ENCODE assay signal across 33 mouse cellular contexts in the genomic region with DNA sequence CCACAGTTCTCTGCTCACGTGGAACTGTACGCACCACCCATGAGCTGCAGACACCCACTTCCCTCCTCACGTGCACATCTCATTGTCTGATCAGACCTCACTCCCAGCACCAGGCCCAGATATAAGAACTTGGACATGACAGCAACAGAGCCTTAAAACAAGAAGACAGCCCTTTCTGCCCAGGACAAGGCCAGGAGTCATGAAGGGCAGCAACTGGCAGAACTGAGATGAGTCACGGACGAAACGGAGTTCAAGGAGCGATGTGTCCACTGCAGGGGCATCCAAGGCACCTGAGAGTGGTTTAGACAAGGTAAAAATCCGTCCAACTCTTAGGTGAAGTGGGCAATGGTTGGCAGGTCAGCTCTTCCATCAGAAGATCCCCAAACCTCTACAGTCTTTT. TPM values are rescaled to one million over a fixed set of nuclear protein-coding genes. Genes with fewer than 3 reads are reported as not detected.
"Had no signal": no experiment of that assay in that cellular context is flagged by ENCODE, and none has a peak within 500 bp of the region (broad histone marks: within the 10 kb centered on the region; RNA-seq: fewer than 3 reads in every experiment).

No protein-coding gene starts in this region.

- DNase-seq: left cerebral cortex, postnatal 4 days; liver; liver, embryonic 13.5 days; liver, postnatal 0 days; lung, adult 18-20 months; lung, adult 2 months; lung, embryonic 14.5 days; lung, postnatal 10 days; lung, postnatal 14 days; lung, postnatal 36 days; lung, postnatal 4 days; midbrain, embryonic 14.5 days had no signal

- H3K27me3 ChIP-seq: limb, embryonic 12.5 days; limb, embryonic 13.5 days; limb, embryonic 15.5 days; liver, embryonic 12.5 days; liver, embryonic 13.5 days; liver, embryonic 15.5 days; lung, embryonic 15.5 days; midbrain, embryonic 12.5 days; midbrain, embryonic 13.5 days; midbrain, embryonic 15.5 days; neural tube, embryonic 12.5 days; neural tube, embryonic 13.5 days had no signal

- ATAC-seq: liver, embryonic 12.5 days; liver, postnatal 0 days; lung, postnatal 0 days; midbrain, embryonic 13.5 days; midbrain, embryonic 15.5 days; midbrain, embryonic 16.5 days had no signal

- H3K4me3 ChIP-seq: limb, embryonic 10.5 days; limb, embryonic 12.5 days; limb, embryonic 13.5 days; limb, embryonic 15.5 days; liver, embryonic 12.5 days; liver, embryonic 13.5 days; liver, embryonic 15.5 days; lung, embryonic 15.5 days; midbrain, embryonic 10.5 days; midbrain, embryonic 12.5 days; midbrain, embryonic 13.5 days; midbrain, embryonic 15.5 days; myocyte; neural tube, embryonic 12.5 days; neural tube, embryonic 13.5 days had no signal

- H3K4me1 ChIP-seq: limb, embryonic 10.5 days; limb, embryonic 12.5 days; limb, embryonic 13.5 days; limb, embryonic 15.5 days; liver, embryonic 12.5 days; lung, embryonic 15.5 days; neural tube, embryonic 12.5 days; neural tube, embryonic 13.5 days had no signal

- H3K36me3 ChIP-seq: limb, embryonic 10.5 days; limb, embryonic 12.5 days; limb, embryonic 13.5 days; limb, embryonic 15.5 days; liver, embryonic 12.5 days; liver, embryonic 13.5 days; liver, embryonic 15.5 days; lung, embryonic 15.5 days; midbrain, embryonic 10.5 days; midbrain, embryonic 12.5 days; midbrain, embryonic 13.5 days; midbrain, embryonic 15.5 days; neural tube, embryonic 12.5 days; neural tube, embryonic 13.5 days had no signal

- H3K9me3 ChIP-seq: limb, embryonic 10.5 days; limb, embryonic 12.5 days; limb, embryonic 13.5 days; limb, embryonic 15.5 days; liver, embryonic 12.5 days; liver, embryonic 13.5 days; liver, embryonic 15.5 days; lung, embryonic 15.5 days; midbrain, embryonic 10.5 days; midbrain, embryonic 12.5 days; midbrain, embryonic 13.5 days; midbrain, embryonic 15.5 days; neural tube, embryonic 12.5 days; neural tube, embryonic 13.5 days had no signal

RNA-seq across cellular contexts. Expression of a gene that starts 42.6 kb away (rescaled TPM):
- polyA plus RNA-seq: macrophage had no signal

RNA-seq across cellular contexts. Expression of a gene that starts 42.7 kb away (rescaled TPM):
- total RNA-seq: left cerebral cortex, postnatal 4 days; megakaryocyte progenitor cell, adult 5-6 weeks; megakaryocyte-erythroid progenitor cell, adult 5-6 weeks; monocyte, adult 5-6 weeks had no signal
- polyA plus RNA-seq: limb, embryonic 11.5 days; liver, embryonic 13.5 days; liver, embryonic 15.5 days; macrophage had no signal
